Mouse (Mus musculus): ENCODE results near the gene Map9. TPM values are rescaled to one million over a fixed set of nuclear protein-coding genes. Genes with fewer than 3 reads are reported as not detected.

Gene Map9
- polyA plus RNA-seq, 1 experiment from 2014 or later, result 9.6 TPM

DNA sequence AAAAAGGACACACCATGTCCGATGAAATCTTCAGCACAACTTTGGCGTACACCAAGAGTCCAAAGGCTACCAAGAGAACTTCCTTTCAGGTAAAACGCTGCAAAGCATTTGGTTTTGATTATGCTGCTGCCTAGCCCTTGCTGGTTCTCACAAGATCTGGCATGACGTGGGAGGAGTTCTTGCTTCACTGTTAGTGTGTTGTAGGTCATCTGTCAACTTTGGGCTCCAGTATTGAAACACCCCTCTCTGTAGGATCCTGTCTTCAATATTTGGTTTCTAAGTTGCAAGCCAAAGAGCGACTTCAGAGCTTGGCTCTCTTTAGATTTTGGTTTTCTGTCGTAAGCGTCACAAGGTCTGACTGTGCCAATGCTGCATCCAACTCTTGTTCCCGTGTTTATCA lies 1.2 kb downstream of the Map9 start:
- POLR2A ChIA-PET, result no interaction called here
- no peak for ATAC-seq
- CTCF ChIA-PET, result no interaction called here
- in situ Hi-C loops (cut with MboI; ENCODE audit: low pct_unique_long_range_greater_than_20kb), result loop anchor here (25.0 kb wide), 1 partner anchor 703 kb away; the partner anchor contains the start of gene Plrg1
- TF ChIP-seq CTCF (IDR thresholded peaks at IDR 0.05), result no peak
- peaks cover 6% of the 10 kb centered on the region for H3K27me3 ChIP-seq
- no peak for DNase-seq (ENCODE audit: low read depth, low spot score)

DNA sequence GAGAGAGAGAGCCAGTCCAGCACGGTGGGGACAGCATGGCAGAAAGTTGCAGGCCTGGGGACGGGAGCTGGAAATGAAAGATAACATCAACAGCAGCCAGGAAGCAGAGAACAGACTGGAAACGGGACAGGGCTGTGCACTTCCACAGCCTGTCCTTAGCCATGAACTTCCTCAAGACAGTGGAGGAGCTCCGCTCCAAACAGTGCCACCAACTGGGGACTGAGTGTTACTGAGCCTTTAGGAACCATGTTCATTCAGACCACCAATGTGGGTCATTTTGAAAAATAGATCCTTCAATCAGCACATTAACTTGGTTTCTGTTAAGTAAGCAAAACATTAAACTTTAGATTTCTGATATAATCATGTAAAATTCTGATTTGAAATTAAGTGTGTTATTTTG lies 4.6 kb downstream of the Map9 start:
- ChIA-PET POLR2A (no interaction called here), CTCF (interaction anchor here (1.1 to 1.3 kb wide), 2 partner anchors 12 to 16 kb away, joined by 3 to 5 read pairs; no protein-coding TSS in a partner anchor)
- ATAC-seq (no peak), DNase-seq (ENCODE audit: low read depth, low spot score) (no peak)
- H3K27me3 ChIP-seq, result no peaks in the 10 kb centered on the region
- in situ Hi-C loops (cut with MboI; ENCODE audit: low pct_unique_long_range_greater_than_20kb), result loop anchor here (10.0 to 25.0 kb wide), 2 partner anchors 362 to 700 kb away; partner anchors contain the start of gene Plrg1
- peak; percentile 74 for TF ChIP-seq CTCF (IDR thresholded peaks at IDR 0.05)

DNA sequence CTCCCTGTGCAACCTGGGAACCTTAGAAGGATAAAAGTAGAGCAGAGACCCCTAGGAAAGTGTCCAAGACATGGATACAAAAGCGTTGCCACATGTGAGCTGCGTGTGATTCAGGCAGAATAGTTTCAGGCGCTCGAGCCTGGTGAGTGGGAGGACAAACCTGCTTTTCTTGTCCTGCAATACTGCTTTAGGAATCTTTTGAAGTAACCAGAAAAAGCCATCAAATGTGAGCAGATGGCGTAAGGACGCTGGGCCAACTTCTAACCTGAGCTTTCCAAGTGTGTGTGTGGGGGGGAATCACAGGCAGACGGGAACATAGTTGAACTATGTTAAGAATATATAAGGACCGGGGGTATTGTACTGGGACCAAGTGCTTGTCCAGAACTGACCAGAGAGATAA lies 6.7 kb downstream of the Map9 start:
- no peak for TF ChIP-seq CTCF (IDR thresholded peaks at IDR 0.05)
- ATAC-seq, result no peak

DNA sequence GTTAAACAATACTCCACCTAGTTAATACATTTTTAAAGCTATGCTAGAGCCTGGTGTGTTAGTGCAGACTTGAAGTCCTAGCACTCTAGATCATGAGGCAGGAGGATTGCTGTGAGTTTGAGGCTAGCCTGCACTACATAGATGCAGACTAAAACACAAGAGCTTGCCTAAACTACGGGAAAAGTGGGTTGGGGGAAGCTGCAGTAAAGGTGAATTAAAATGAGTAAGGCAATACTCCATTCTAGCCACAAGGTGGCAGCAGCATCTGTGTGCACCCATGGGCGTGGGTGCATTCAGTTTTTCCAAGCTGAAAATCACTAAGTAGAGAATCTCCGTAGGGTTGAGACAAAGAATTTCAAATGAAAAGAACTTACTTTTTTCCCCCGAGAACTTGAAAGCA lies 7.1 kb downstream of the Map9 start:
- POLR2A ChIA-PET, result no interaction called here
- CTCF ChIA-PET, result interaction anchor here (1.0 to 2.7 kb wide), 17 partner anchors 10 to 501 kb away, joined by 3 to 15 read pairs (median 5); no protein-coding TSS in a partner anchor
- ATAC-seq, result peak; percentile 91
- H3K27me3 ChIP-seq, result no peaks in the 10 kb centered on the region
- TF ChIP-seq CTCF (IDR thresholded peaks at IDR 0.05), result peak; percentile 95
- no peak for DNase-seq (ENCODE audit: low read depth, low spot score)
- in situ Hi-C loops (cut with MboI; ENCODE audit: low pct_unique_long_range_greater_than_20kb), result loop anchor here (5.0 to 25.0 kb wide), 3 partner anchors 360 to 697 kb away; partner anchors contain the start of gene Plrg1

More for the DNA sequence above, 6.7 kb downstream of the Map9 start:
- in situ Hi-C loops (cut with MboI; ENCODE audit: low pct_unique_long_range_greater_than_20kb), result loop anchor here (10.0 to 25.0 kb wide), 2 partner anchors 360 to 698 kb away; partner anchors contain the start of gene Plrg1
- ChIA-PET CTCF (interaction anchor here (1.0 to 2.7 kb wide), 15 partner anchors 10 to 493 kb away, joined by 3 to 15 read pairs (median 5); no protein-coding TSS in a partner anchor), POLR2A (no interaction called here)
- no peaks in the 10 kb centered on the region for H3K27me3 ChIP-seq
- no peak for DNase-seq (ENCODE audit: low read depth, low spot score)

DNA sequence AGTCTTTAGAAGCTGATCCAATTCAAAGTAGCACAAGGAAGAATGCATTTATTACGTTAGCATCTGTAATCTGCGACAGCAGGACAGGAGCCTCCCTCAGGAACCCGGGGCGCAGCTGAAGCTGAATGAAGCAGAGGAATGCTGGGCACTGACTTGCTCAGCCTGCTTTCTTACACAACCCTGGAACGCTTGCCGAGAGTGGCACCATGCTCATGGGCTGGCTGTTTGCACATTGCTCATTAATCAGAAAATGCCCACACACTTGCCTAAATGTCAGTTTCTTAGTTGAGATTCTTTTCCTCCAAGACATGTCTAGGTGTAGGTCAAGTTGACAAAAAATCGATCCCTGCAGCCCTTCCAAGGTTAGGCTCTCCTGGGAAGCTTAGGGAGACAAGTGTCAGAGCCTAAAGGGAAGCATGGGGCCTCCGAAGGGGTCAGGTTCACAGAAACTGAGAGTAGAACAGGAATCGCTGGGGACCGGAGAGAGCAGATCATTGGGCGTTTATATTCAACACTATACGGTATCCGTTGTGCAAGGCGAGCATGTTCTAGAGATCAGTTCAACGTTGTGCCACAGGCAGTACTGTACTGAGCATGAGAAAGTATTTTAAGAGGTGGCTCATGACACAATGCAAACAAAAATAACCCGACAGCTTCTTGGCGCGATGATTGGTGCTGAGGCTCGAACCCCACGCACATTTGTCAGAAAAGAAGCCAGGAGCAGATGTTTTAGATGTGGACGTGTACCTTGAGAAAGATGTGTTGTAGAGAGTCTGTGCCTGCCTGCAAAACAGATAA lies 11.4 kb downstream of the Map9 start:
- in situ Hi-C loops (cut with MboI; ENCODE audit: low pct_unique_long_range_greater_than_20kb), result loop anchor here (5.0 to 25.0 kb wide), 3 partner anchors 356 to 693 kb away; partner anchors contain the start of gene Plrg1
- POLR2A ChIA-PET, result no interaction called here

DNA sequence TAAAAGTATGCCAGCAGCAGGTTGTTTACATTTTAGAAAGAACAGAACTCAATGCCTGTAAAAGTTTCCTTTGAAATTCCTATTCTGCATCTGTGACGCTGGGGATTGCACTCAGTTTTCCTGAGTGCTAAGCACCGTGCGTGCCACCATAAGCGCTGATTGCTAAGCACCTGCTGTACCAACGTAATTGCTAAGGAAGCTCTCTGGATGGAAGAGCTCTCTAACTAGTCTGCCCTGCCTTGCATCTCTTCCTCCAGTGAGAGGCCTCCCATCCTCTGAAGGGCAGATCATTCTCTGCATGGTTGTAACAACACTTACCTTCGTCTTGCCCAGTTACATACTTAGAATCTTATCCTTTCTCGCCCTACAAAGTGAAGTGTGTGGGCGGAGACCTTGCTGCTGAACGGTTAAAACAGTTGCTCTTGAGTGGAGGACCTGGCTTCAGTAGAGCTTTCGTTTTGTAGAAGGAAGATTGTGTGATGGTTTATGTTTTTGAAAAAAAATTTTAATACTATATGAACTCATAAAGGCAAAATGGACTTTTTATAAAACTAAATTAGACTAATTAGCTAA lies 12.7 kb downstream of the Map9 start:
- TF ChIP-seq CTCF (IDR thresholded peaks at IDR 0.05), result no peak
- POLR2A ChIA-PET, result no interaction called here
- DNase-seq (ENCODE audit: low read depth, low spot score) (no peak), ATAC-seq (no peak)
- H3K27me3 ChIP-seq, result no peaks in the 10 kb centered on the region
- in situ Hi-C loops (cut with MboI; ENCODE audit: low pct_unique_long_range_greater_than_20kb), result loop anchor here (25.0 kb wide), 1 partner anchor 692 kb away; the partner anchor contains the start of gene Plrg1
- CTCF ChIA-PET, result interaction anchor here (1.5 to 1.6 kb wide), 2 partner anchors 9 to 13 kb away, joined by 3 to 6 read pairs; no protein-coding TSS in a partner anchor

More for the DNA sequence above, 11.4 kb downstream of the Map9 start:
- CTCF ChIA-PET, result interaction anchor here (2.1 kb wide), 1 partner anchor 10 kb away, joined by 5 read pairs; no protein-coding TSS in a partner anchor
- ATAC-seq (no peak), DNase-seq (ENCODE audit: low read depth, low spot score) (no peak)
- no peaks in the 10 kb centered on the region for H3K27me3 ChIP-seq
- no peak for TF ChIP-seq CTCF (IDR thresholded peaks at IDR 0.05)

DNA sequence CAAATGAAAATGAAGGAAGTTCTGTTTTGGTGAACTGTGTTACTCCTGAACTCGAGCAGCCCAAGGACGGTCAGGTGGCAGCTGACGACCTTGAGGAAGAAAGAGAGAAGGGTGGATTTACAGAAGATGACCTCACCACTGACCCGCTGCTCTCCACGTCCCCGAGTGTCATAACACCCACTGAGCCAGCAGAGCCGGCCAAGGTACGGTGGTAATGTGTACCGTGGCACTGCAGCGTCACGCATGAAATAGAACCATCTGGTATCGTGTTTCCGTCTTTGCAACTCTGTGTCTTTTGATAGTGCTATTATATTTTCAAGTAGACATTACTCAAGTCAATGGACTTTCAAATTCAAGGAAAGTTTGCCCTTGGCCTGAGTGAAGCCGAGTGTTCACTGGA lies 19.1 kb downstream of the Map9 start:
- in situ Hi-C loops (cut with MboI; ENCODE audit: low pct_unique_long_range_greater_than_20kb), result no loop called here
- no peaks in the 10 kb centered on the region for H3K27me3 ChIP-seq
- ChIA-PET POLR2A (no interaction called here), CTCF (interaction anchor here (1.3 to 3.7 kb wide), 2 partner anchors 12 kb away, joined by 4 to 15 read pairs; no protein-coding TSS in a partner anchor)
- ATAC-seq (no peak), DNase-seq (ENCODE audit: low read depth, low spot score) (no peak)
- no peak for TF ChIP-seq CTCF (IDR thresholded peaks at IDR 0.05)

DNA sequence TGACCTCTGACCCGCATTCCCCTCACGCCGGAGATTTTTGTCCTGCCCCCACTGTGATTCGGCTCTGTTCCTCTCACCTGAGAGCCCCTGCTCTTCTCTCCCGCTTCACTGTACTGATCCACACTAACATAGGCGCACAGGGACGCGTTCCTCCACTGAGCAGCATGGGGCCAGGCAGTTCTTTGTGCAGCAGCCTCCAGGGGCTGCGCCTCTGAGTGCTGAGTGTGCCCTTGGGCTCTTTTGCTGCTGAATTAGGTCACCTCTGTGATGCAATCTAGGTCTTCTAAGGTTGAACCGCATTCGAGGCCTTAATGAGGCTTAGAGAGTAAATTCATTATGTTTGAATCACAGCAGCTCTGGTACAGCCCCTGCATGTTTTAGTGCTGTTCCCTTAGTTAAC lies 24.5 kb downstream of the Map9 start:
- ATAC-seq, result no peak
- ChIA-PET POLR2A (no interaction called here), CTCF (no interaction called here)
- H3K27me3 ChIP-seq, result no peaks in the 10 kb centered on the region
- TF ChIP-seq CTCF (IDR thresholded peaks at IDR 0.05), result no peak
- no peak for DNase-seq (ENCODE audit: low read depth, low spot score)
- in situ Hi-C loops (cut with MboI; ENCODE audit: low pct_unique_long_range_greater_than_20kb), result no loop called here

DNA sequence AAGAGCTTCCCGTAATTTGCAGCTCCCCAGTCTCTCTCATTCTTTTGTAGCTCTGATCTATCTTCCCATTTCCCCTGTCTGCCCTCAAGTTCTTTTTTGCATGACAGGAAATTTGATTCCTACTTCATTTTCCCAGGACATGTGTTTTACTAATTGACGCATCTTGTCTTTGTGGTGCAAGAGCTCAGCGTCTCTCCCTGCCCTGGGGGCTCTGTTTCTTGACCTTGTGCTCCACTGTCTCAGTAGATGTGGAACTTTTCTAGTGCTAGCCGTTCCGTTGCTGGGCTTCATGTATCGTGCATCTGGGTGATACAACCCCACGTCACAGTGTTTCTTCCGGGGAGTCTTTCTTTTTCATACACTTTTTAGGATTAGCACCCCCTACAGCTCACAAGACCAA lies 27.2 kb downstream of the Map9 start:
- no peaks in the 10 kb centered on the region for H3K27me3 ChIP-seq
- CTCF ChIA-PET, result interaction anchor here (1.4 to 2.4 kb wide), 3 partner anchors 11 to 21 kb away, joined by 4 to 8 read pairs (median 5); no protein-coding TSS in a partner anchor
- no peak for ATAC-seq
- DNase-seq (ENCODE audit: low read depth, low spot score), result no peak
- in situ Hi-C loops (cut with MboI; ENCODE audit: low pct_unique_long_range_greater_than_20kb), result no loop called here
- POLR2A ChIA-PET, result interaction anchor here (0.6 kb wide), 2 partner anchors 138 to 344 kb away, joined by 3 read pairs; no protein-coding TSS in a partner anchor
- no peak for TF ChIP-seq CTCF (IDR thresholded peaks at IDR 0.05)

DNA sequence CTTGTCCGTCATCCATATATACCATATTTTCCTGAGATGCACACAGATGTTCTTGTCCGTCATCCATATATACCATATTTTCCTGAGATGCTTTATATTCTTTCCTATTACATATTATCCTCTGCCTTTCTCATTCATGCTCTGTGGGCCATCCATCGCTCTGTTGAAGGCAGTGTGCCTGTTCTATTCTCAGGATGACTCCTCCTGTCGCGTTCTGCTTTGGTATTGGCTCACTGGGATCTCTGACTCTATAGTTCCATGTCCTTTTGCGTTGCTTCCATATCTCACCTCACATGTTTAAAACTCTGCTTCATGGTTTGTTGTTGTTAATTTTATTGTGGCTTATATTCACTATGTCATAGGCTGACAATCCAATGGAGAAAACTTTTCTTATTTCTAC lies 48.0 kb downstream of the Map9 start:
- POLR2A ChIA-PET, result no interaction called here
- in situ Hi-C loops (cut with MboI; ENCODE audit: low pct_unique_long_range_greater_than_20kb), result loop anchor here (5.0 kb wide), 1 partner anchor 316 kb away; no protein-coding TSS in a partner anchor
- TF ChIP-seq CTCF (IDR thresholded peaks at IDR 0.05), result no peak
- peaks cover 27% of the 10 kb centered on the region for H3K27me3 ChIP-seq
- DNase-seq (ENCODE audit: low read depth, low spot score), result no peak
- CTCF ChIA-PET, result no interaction called here
- ATAC-seq, result no peak

Measured in Patski (cell line).